Mouse (Mus musculus): ENCODE results near the gene Mtfp1. TPM values are rescaled to one million over a fixed set of nuclear protein-coding genes. Genes with fewer than 3 reads are reported as not detected.
"Not testable (repeated sequence)": the region's sequence is repeated elsewhere in the genome, so short reads cannot be mapped to it uniquely, and the experiment has no call there.

Gene Mtfp1
- polyA plus RNA-seq, 1 experiment from 2014 or later = 21.7 TPM

- H3K4me3 ChIP-seq (replicated peaks) = no peak overlapping the region
- H3K9ac ChIP-seq = no peak overlapping the region
- ATAC-seq (ENCODE audit: insufficient read depth, low FRiP score, low read depth) = no peak
- H3K4me1 ChIP-seq = peaks cover 3% of the 10 kb centered on the region
- H3K27ac ChIP-seq = no peak overlapping the region
- no peaks in the 10 kb centered on the region for H3K9me3 ChIP-seq
- 0 out of 2 replicates have a peak, but pooled peaks cover 3% of the 10 kb centered on the region for H3K27me3 ChIP-seq (replicated peaks)
- no peaks in the 10 kb centered on the region for H3K36me3 ChIP-seq
- WGBS = 77% methylated on average over 6 of the region's 6 CpGs
- H3K4me2 ChIP-seq = no peak overlapping the region
Observed at GRCm38 (mm10) chr11:4112861-4113260, 17.6 kb upstream of the Mtfp1 start.

- H3K4me3 ChIP-seq (replicated peaks) = no peak overlapping the region
- no peaks in the 10 kb centered on the region for H3K27me3 ChIP-seq (replicated peaks)
- no peaks in the 10 kb centered on the region for H3K36me3 ChIP-seq
- H3K9me3 ChIP-seq = no peaks in the 10 kb centered on the region
- H3K9ac ChIP-seq = no peak overlapping the region
- H3K4me1 ChIP-seq = no peaks in the 10 kb centered on the region
- no peak overlapping the region for H3K27ac ChIP-seq
- WGBS = 80% methylated on average over 4 of the region's 4 CpGs
- no peak for ATAC-seq (ENCODE audit: insufficient read depth, low FRiP score, low read depth)
- H3K4me2 ChIP-seq = no peak overlapping the region
Observed at GRCm38 (mm10) chr11:4112033-4112432, 16.8 kb upstream of the Mtfp1 start.

GRCm38 (mm10) chr11:4108691-4109090 is 13.4 kb upstream of the Mtfp1 start:
- Histone ChIP-seq H3K9me3 (no peaks in the 10 kb centered on the region), H3K4me2 (no peak overlapping the region), H3K36me3 (no peaks in the 10 kb centered on the region), H3K4me1 (no peaks in the 10 kb centered on the region), H3K27ac (no peak overlapping the region), H3K9ac (no peak overlapping the region), H3K4me3 (replicated peaks) (no peak overlapping the region), H3K27me3 (replicated peaks) (no peaks in the 10 kb centered on the region)
- no peak for ATAC-seq (ENCODE audit: insufficient read depth, low FRiP score, low read depth)
- 81% methylated on average over 7 of the region's 7 CpGs for WGBS

- H3K36me3 ChIP-seq; H3K27me3 ChIP-seq (replicated peaks); H3K4me1 ChIP-seq; ATAC-seq (ENCODE audit: insufficient read depth, low FRiP score, low read depth); H3K27ac ChIP-seq; H3K4me2 ChIP-seq; H3K4me3 ChIP-seq (replicated peaks); H3K9ac ChIP-seq; H3K9me3 ChIP-seq: not testable (repeated sequence)
- WGBS = 88% methylated on average over 6 of the region's 6 CpGs
Observed at GRCm38 (mm10) chr11:4107901-4108300, 12.7 kb upstream of the Mtfp1 start.

GRCm38 (mm10) chr11:4105444-4105843 is 10.2 kb upstream of the Mtfp1 start:
- H3K27ac ChIP-seq = no peak overlapping the region
- H3K4me3 ChIP-seq (replicated peaks) = no peak overlapping the region
- WGBS = 67% methylated on average over 6 of the region's 6 CpGs
- H3K9ac ChIP-seq = no peak overlapping the region
- no peaks in the 10 kb centered on the region for H3K36me3 ChIP-seq
- H3K9me3 ChIP-seq = no peaks in the 10 kb centered on the region
- no peak overlapping the region for H3K4me2 ChIP-seq
- H3K4me1 ChIP-seq = no peaks in the 10 kb centered on the region
- H3K27me3 ChIP-seq (replicated peaks) = no peaks in the 10 kb centered on the region
- no peak for ATAC-seq (ENCODE audit: insufficient read depth, low FRiP score, low read depth)

GRCm38 (mm10) chr11:4104989-4105388 is 9.7 kb upstream of the Mtfp1 start:
- H3K4me2 ChIP-seq = no peak overlapping the region
- H3K27me3 ChIP-seq (replicated peaks) = no peaks in the 10 kb centered on the region
- H3K4me1 ChIP-seq = no peaks in the 10 kb centered on the region
- H3K9ac ChIP-seq = no peak overlapping the region
- no peak overlapping the region for H3K4me3 ChIP-seq (replicated peaks)
- H3K9me3 ChIP-seq = no peaks in the 10 kb centered on the region
- no peaks in the 10 kb centered on the region for H3K36me3 ChIP-seq
- WGBS = 81% methylated on average over 5 of the region's 5 CpGs
- no peak for ATAC-seq (ENCODE audit: insufficient read depth, low FRiP score, low read depth)
- no peak overlapping the region for H3K27ac ChIP-seq

DNA sequence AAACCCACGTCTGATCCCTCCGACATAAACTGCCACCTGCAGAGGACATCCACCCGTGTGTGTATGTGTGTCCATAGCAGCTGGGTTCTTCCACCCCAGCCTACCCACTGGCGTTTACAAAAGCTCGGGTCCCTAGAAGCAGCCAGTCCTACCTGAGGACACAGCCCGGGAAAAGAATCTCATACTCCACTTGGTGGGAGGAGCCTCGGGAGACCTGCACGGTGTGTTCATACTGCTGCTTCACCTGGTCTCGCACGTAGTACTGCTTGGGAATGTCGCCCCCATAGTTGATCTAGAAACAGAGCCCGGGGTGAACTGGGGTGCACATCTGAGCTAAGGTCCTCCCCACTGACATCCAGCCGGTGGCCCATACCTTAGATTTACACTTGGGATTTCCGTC is 8.3 kb upstream of the Mtfp1 start:
- Histone ChIP-seq H3K4me3 (replicated peaks) (no peak overlapping the region), H3K27me3 (replicated peaks) (no peaks in the 10 kb centered on the region), H3K4me1 (no peaks in the 10 kb centered on the region), H3K27ac (no peak overlapping the region), H3K9me3 (no peaks in the 10 kb centered on the region), H3K9ac (no peak overlapping the region), H3K36me3 (no peaks in the 10 kb centered on the region), H3K4me2 (no peak overlapping the region)
- WGBS = 76% methylated on average over 14 of the region's 14 CpGs
- ATAC-seq (ENCODE audit: insufficient read depth, low FRiP score, low read depth) = no peak

- Histone ChIP-seq H3K36me3 (no peaks in the 10 kb centered on the region), H3K27ac (no peak overlapping the region), H3K4me3 (replicated peaks) (no peak overlapping the region), H3K9ac (no peak overlapping the region), H3K4me2 (no peak overlapping the region), H3K9me3 (no peaks in the 10 kb centered on the region), H3K4me1 (0 out of 2 replicates have a peak, but pooled peaks cover 5% of the 10 kb centered on the region), H3K27me3 (replicated peaks) (no peaks in the 10 kb centered on the region)
- 79% methylated on average over 5 of the region's 5 CpGs for WGBS
- ATAC-seq (ENCODE audit: insufficient read depth, low FRiP score, low read depth) = no peak
Observed at GRCm38 (mm10) chr11:4101851-4102250, 6.6 kb upstream of the Mtfp1 start.

DNA sequence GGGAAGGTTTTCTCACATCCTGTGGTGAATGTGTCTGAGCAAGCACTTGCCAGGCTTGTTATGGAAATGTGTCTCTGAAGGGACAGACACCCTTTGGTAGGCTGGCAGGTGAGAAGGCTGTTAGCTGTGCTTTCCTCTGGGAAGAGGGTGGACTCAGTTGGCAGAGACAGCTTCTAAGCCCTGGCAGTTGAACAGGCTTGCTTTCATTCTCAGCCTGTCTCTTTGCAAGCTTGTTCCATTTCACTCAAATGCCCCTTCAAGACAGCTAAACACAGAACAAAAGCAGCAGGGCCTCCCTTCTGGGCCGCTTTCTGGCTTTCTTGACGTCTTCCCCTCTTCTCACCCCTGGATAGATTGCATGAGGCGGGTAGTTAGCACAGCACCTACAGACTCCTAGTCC is 4.2 kb upstream of the Mtfp1 start:
- Histone ChIP-seq H3K9me3 (no peaks in the 10 kb centered on the region), H3K9ac (no peak overlapping the region), H3K4me1 (peaks cover 11% of the 10 kb centered on the region), H3K4me3 (replicated peaks) (no peak overlapping the region), H3K27me3 (replicated peaks) (no peaks in the 10 kb centered on the region), H3K4me2 (no peak overlapping the region), H3K27ac (no peak overlapping the region), H3K36me3 (no peaks in the 10 kb centered on the region)
- 64% methylated on average over 3 of the region's 3 CpGs for WGBS
- no peak for ATAC-seq (ENCODE audit: insufficient read depth, low FRiP score, low read depth)

DNA sequence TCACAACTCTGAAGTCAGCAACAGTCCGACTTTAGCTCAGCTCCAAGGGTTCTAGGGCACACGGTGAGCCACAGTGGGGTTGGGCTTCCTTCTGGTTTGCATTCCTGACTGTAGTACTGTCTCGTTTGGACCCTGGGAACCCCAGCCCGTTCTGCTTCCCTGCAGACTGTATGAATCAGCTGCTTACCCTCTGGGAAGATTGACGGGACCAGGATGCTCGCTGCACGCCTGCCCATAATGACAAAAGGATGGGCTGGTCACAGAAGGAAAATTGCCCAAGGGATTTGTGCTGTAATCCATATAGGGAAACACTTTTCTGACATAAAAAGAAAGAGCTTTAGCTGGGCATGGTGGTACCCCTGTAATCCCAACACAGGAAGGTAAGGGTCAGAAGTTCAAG is 3.6 kb upstream of the Mtfp1 start:
- ATAC-seq (ENCODE audit: insufficient read depth, low FRiP score, low read depth) = no peak
- no peaks in the 10 kb centered on the region for H3K27me3 ChIP-seq (replicated peaks)
- WGBS = 61% methylated on average over 7 of the region's 7 CpGs

DNA sequence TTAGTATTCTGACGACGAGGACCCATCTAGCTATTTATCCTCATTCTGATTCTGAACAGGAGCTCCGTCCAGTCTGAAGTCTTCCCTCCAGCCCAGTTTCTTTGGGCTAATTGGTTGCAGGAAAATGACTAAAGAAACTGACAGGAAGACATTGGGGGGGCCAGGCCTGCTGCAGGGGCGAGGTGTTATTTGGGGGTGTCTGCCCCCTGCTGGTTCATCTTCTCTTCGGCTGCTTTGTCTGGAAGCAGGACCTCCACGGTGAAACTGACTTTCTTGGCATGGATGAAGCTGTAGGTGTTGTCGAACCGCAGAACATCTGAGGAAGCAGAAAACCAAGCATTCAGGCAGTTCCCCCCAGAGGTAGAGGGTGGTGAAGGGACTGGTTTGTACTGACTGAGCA is 2.9 kb upstream of the Mtfp1 start:
- Histone ChIP-seq H3K9ac (no peak overlapping the region), H3K36me3 (no peaks in the 10 kb centered on the region), H3K4me1 (peaks cover 17% of the 10 kb centered on the region), H3K27me3 (replicated peaks) (no peaks in the 10 kb centered on the region), H3K27ac (no peak overlapping the region), H3K4me2 (no peak overlapping the region), H3K4me3 (replicated peaks) (no peak overlapping the region), H3K9me3 (no peaks in the 10 kb centered on the region)
- ATAC-seq (ENCODE audit: insufficient read depth, low FRiP score, low read depth) = no peak
- 64% methylated on average over 8 of the region's 8 CpGs for WGBS

More for the DNA sequence above, 3.6 kb upstream of the Mtfp1 start:
- H3K9me3 ChIP-seq = no peaks in the 10 kb centered on the region
- no peak overlapping the region for H3K4me3 ChIP-seq (replicated peaks)
- H3K9ac ChIP-seq = no peak overlapping the region
- H3K4me1 ChIP-seq = peaks cover 15% of the 10 kb centered on the region
- no peak overlapping the region for H3K27ac ChIP-seq
- no peak overlapping the region for H3K4me2 ChIP-seq
- H3K36me3 ChIP-seq = no peaks in the 10 kb centered on the region

- H3K27me3 ChIP-seq (replicated peaks) = no peaks in the 10 kb centered on the region
- peak overlapping the region; percentile 58 for H3K4me3 ChIP-seq (replicated peaks)
- H3K36me3 ChIP-seq = peaks cover 2% of the 10 kb centered on the region; the same call in 1 of the 2 replicates
- no peaks in the 10 kb centered on the region for H3K9me3 ChIP-seq
- H3K27ac ChIP-seq = peak overlapping the region; percentile 86
- no peak for ATAC-seq (ENCODE audit: insufficient read depth, low FRiP score, low read depth)
- peak overlapping the region; percentile 70 for H3K9ac ChIP-seq
- 34% methylated on average over 10 of the region's 10 CpGs for WGBS
- H3K4me2 ChIP-seq = peak overlapping the region; percentile 74
- H3K4me1 ChIP-seq = peaks cover 17% of the 10 kb centered on the region
Observed at GRCm38 (mm10) chr11:4097091-4097621, 1.9 kb upstream of the Mtfp1 start.
